Mouse (Mus musculus): ENCODE data around the gene Ppp1r15a. TPM values are rescaled to one million over a fixed set of nuclear protein-coding genes. Genes with fewer than 3 reads are reported as not detected.
"Not testable (repeated sequence)": the region's sequence is repeated elsewhere in the genome, so short reads cannot be mapped to it uniquely, and the experiment has no call there.

The Ppp1r15a gene
- polyA plus RNA-seq, 1 experiment from 2014 or later, result 280 TPM

GRCm38 (mm10) chr7:45516846-45517245 lies 9.2 kb downstream of the Ppp1r15a start:
- not testable (repeated sequence) for H3K4me3 ChIP-seq (replicated peaks); H3K27me3 ChIP-seq; ATAC-seq (ENCODE audit: insufficient read depth); H3K9me3 ChIP-seq (replicated peaks); H3K27ac ChIP-seq (replicated peaks); H3K4me2 ChIP-seq; H3K9ac ChIP-seq
- WGBS (ENCODE audit: insufficient replicate concordance), result 55% methylated on average over 5 of the region's 5 CpGs
- peaks cover 15% of the 10 kb centered on the region for H3K36me3 ChIP-seq (replicated peaks)
- H3K4me1 ChIP-seq (replicated peaks), result peaks cover 59% of the 10 kb centered on the region

GRCm38 (mm10) chr7:45515436-45515835 lies 10.6 kb downstream of the Ppp1r15a start:
- Histone ChIP-seq H3K36me3 (replicated peaks) (peaks cover 2% of the 10 kb centered on the region; the same call in 1 of the 2 replicates), H3K4me1 (replicated peaks) (peaks cover 52% of the 10 kb centered on the region), H3K9me3 (replicated peaks) (no peaks in the 10 kb centered on the region), H3K27me3 (no peaks in the 10 kb centered on the region), H3K4me2 (peak overlapping the region; percentile 65), H3K9ac (peak overlapping the region; percentile 49), H3K27ac (replicated peaks) (peak overlapping the region; percentile 78), H3K4me3 (replicated peaks) (peak overlapping the region; percentile 29)
- WGBS (ENCODE audit: insufficient replicate concordance), result 12% methylated on average over 16 of the region's 16 CpGs
- ATAC-seq (ENCODE audit: insufficient read depth), result peak; percentile 79

- WGBS (ENCODE audit: insufficient replicate concordance), result 74% methylated on average over 7 of the region's 7 CpGs
- Histone ChIP-seq H3K27me3 (no peaks in the 10 kb centered on the region), H3K9ac (no peak overlapping the region), H3K4me3 (replicated peaks) (no peak overlapping the region), H3K9me3 (replicated peaks) (no peaks in the 10 kb centered on the region), H3K4me1 (replicated peaks) (peaks cover 47% of the 10 kb centered on the region), H3K4me2 (no peak overlapping the region), H3K36me3 (replicated peaks) (no peaks in the 10 kb centered on the region), H3K27ac (replicated peaks) (peak overlapping the region; percentile 78)
- ATAC-seq (ENCODE audit: insufficient read depth), result no peak
Observed at GRCm38 (mm10) chr7:45514411-45514810, 11.7 kb downstream of the Ppp1r15a start.

- Histone ChIP-seq H3K27ac (replicated peaks) (peak within 1 kb of the TSS; percentile 94), H3K4me2 (peak within 1 kb of the TSS; percentile 93), H3K27me3 (no peaks in the 10 kb centered on the region), H3K4me3 (replicated peaks) (peak within 1 kb of the TSS; percentile 94), H3K36me3 (replicated peaks) (peaks cover 29% of the 10 kb centered on the region), H3K9me3 (replicated peaks) (no peaks in the 10 kb centered on the region), H3K4me1 (replicated peaks) (peaks cover 56% of the 10 kb centered on the region), H3K9ac (peak within 1 kb of the TSS; percentile 99)
- ATAC-seq (ENCODE audit: insufficient read depth), result peak; percentile 70
- under 1% methylated on average over 44 of the region's 44 CpGs for WGBS (ENCODE audit: insufficient replicate concordance)
Observed at GRCm38 (mm10) chr7:45509912-45510787, 15.9 kb downstream of the Ppp1r15a start, which contains the start of gene Nucb1. Gene Nucb1 (minus strand): TSS chr7:45510406.

GRCm38 (mm10) chr7:45509181-45509882 lies 16.7 kb downstream of the Ppp1r15a start:
- no peaks in the 10 kb centered on the region for H3K27me3 ChIP-seq
- H3K9me3 ChIP-seq (replicated peaks), result no peaks in the 10 kb centered on the region
- peaks cover 54% of the 10 kb centered on the region for H3K4me1 ChIP-seq (replicated peaks)
- peak overlapping the region; percentile 94 for H3K4me3 ChIP-seq (replicated peaks)
- peak overlapping the region; percentile 94 for H3K27ac ChIP-seq (replicated peaks)
- 10% methylated on average over 19 of the region's 19 CpGs for WGBS (ENCODE audit: insufficient replicate concordance)
- H3K9ac ChIP-seq, result peak overlapping the region; percentile 99
- ATAC-seq (ENCODE audit: insufficient read depth), result peak; percentile 36
- H3K4me2 ChIP-seq, result peak overlapping the region; percentile 93
- H3K36me3 ChIP-seq (replicated peaks), result peaks cover 37% of the 10 kb centered on the region

- 11% methylated on average over 6 of the region's 6 CpGs for WGBS (ENCODE audit: insufficient replicate concordance)
- no peaks in the 10 kb centered on the region for H3K9me3 ChIP-seq (replicated peaks)
- H3K4me1 ChIP-seq (replicated peaks), result peaks cover 53% of the 10 kb centered on the region
- peaks cover 44% of the 10 kb centered on the region for H3K36me3 ChIP-seq (replicated peaks)
- H3K27me3 ChIP-seq, result no peaks in the 10 kb centered on the region
- H3K9ac ChIP-seq, result peak overlapping the region; percentile 99
- peak overlapping the region; percentile 94 for H3K4me3 ChIP-seq (replicated peaks)
- peak overlapping the region; percentile 94 for H3K27ac ChIP-seq (replicated peaks)
- ATAC-seq (ENCODE audit: insufficient read depth), result peak; percentile 76
- H3K4me2 ChIP-seq, result peak overlapping the region; percentile 93
Observed at GRCm38 (mm10) chr7:45508561-45508960, 17.5 kb downstream of the Ppp1r15a start.

GRCm38 (mm10) chr7:45507583-45507982 lies 18.5 kb downstream of the Ppp1r15a start:
- ATAC-seq (ENCODE audit: insufficient read depth), result no peak
- no peaks in the 10 kb centered on the region for H3K9me3 ChIP-seq (replicated peaks)
- H3K9ac ChIP-seq, result peak overlapping the region; percentile 61
- peaks cover 52% of the 10 kb centered on the region for H3K36me3 ChIP-seq (replicated peaks)
- H3K4me3 ChIP-seq (replicated peaks), result peak overlapping the region; percentile 94
- no peaks in the 10 kb centered on the region for H3K27me3 ChIP-seq
- peak overlapping the region; percentile 93 for H3K4me2 ChIP-seq
- peaks cover 60% of the 10 kb centered on the region for H3K4me1 ChIP-seq (replicated peaks)
- WGBS (ENCODE audit: insufficient replicate concordance), result 75% methylated on average over 6 of the region's 6 CpGs
- peak overlapping the region; percentile 94 for H3K27ac ChIP-seq (replicated peaks)

GRCm38 (mm10) chr7:45498427-45498826 lies 27.6 kb downstream of the Ppp1r15a start:
- ATAC-seq (ENCODE audit: insufficient read depth), result no peak
- no peaks in the 10 kb centered on the region for H3K9me3 ChIP-seq (replicated peaks)
- H3K27ac ChIP-seq (replicated peaks), result no peak overlapping the region
- no peaks in the 10 kb centered on the region for H3K27me3 ChIP-seq
- H3K36me3 ChIP-seq (replicated peaks), result peaks cover 97% of the 10 kb centered on the region
- 91% methylated on average over 6 of the region's 6 CpGs for whole genome bisulfite sequencing (ENCODE audit: insufficient replicate concordance)
- H3K4me1 ChIP-seq (replicated peaks), result peaks cover 10% of the 10 kb centered on the region
- H3K9ac ChIP-seq, result no peak overlapping the region
- no peak overlapping the region for H3K4me3 ChIP-seq (replicated peaks)
- no peak overlapping the region for H3K4me2 ChIP-seq

GRCm38 (mm10) chr7:45494548-45494947 lies 31.5 kb downstream of the Ppp1r15a start:
- H3K36me3 ChIP-seq (replicated peaks), result peaks cover 76% of the 10 kb centered on the region
- H3K27ac ChIP-seq (replicated peaks), result no peak overlapping the region
- WGBS (ENCODE audit: insufficient replicate concordance), result 82% methylated on average over 9 of the region's 9 CpGs

GRCm38 (mm10) chr7:45492951-45493350 lies 33.1 kb downstream of the Ppp1r15a start:
- Histone ChIP-seq H3K9ac (no peak overlapping the region), H3K27me3 (no peaks in the 10 kb centered on the region), H3K4me3 (replicated peaks) (no peak overlapping the region), H3K4me1 (replicated peaks) (peaks cover 50% of the 10 kb centered on the region), H3K9me3 (replicated peaks) (no peaks in the 10 kb centered on the region), H3K27ac (replicated peaks) (no peak overlapping the region), H3K36me3 (replicated peaks) (peaks cover 60% of the 10 kb centered on the region), H3K4me2 (no peak overlapping the region)
- WGBS (ENCODE audit: insufficient replicate concordance), result 92% methylated on average over 5 of the region's 5 CpGs
- ATAC-seq (ENCODE audit: insufficient read depth), result no peak

More at GRCm38 (mm10) chr7:45494548-45494947, 31.5 kb downstream of the Ppp1r15a start:
- Histone ChIP-seq H3K4me2 (no peak overlapping the region), H3K27me3 (no peaks in the 10 kb centered on the region), H3K4me3 (replicated peaks) (no peak overlapping the region), H3K9ac (no peak overlapping the region), H3K9me3 (replicated peaks) (no peaks in the 10 kb centered on the region), H3K4me1 (replicated peaks) (peaks cover 34% of the 10 kb centered on the region)
- no peak for ATAC-seq (ENCODE audit: insufficient read depth)

- Histone ChIP-seq H3K9me3 (replicated peaks) (no peaks in the 10 kb centered on the region), H3K4me2 (no peak overlapping the region), H3K27me3 (no peaks in the 10 kb centered on the region), H3K4me3 (replicated peaks) (no peak overlapping the region), H3K27ac (replicated peaks) (no peak overlapping the region), H3K4me1 (replicated peaks) (peaks cover 56% of the 10 kb centered on the region), H3K36me3 (replicated peaks) (peaks cover 54% of the 10 kb centered on the region), H3K9ac (no peak overlapping the region)
- no peak for ATAC-seq (ENCODE audit: insufficient read depth)
- WGBS (ENCODE audit: insufficient replicate concordance), result 88% methylated on average over 8 of the region's 8 CpGs
Observed at GRCm38 (mm10) chr7:45492225-45492844, 33.7 kb downstream of the Ppp1r15a start.

Data from liver, embryonic 15.5 days (tissue).